Mouse (Mus musculus) MEL (cell line): Measurements from ENCODE around the gene Chd8. TPM values are rescaled to one million over a fixed set of nuclear protein-coding genes. Genes with fewer than 3 reads are reported as not detected.

ENCODE experiments used
- DNase-seq: peaks from one replicate; pipeline ENCODE4 v3.0.0; 2011; ENCODE audit warnings: low read depth, low spot score
- H3K27ac ChIP-seq: 2 replicates; pipeline ENCODE4 v1.5.1; 2012; ENCODE audit warnings: low read depth, mild to moderate bottlenecking, control low read depth, low read length, moderate library complexity; ENCODE audit not compliant: control insufficient read depth
- H3K27me3 ChIP-seq, 2 experiments: fragments of 150-350 bp in 1 of 2; sonication (generic) in 1 of 2; 2 replicates each; pipeline ENCODE4 v1.6.1; 2012; ENCODE audit warnings: low read length in 2 of 2, mild to moderate bottlenecking in 2 of 2, improper control_type of control experiment in 1 of 2, moderate library complexity in 1 of 2; ENCODE audit not compliant: insufficient read depth in 2 of 2, control insufficient read depth in 1 of 2
- H3K36me3 ChIP-seq, 2 experiments: 2 replicates each; pipeline ENCODE4 v1.6.1; 2012 to 2014; ENCODE audit warnings: low read length in 2 of 2, improper control_type of control experiment in 1 of 2, inconsistent platforms in 1 of 2, mild to moderate bottlenecking in 1 of 2; ENCODE audit not compliant: insufficient read depth in 2 of 2, control insufficient read depth in 1 of 2
- H3K4me1 ChIP-seq, 2 experiments: fragments of 150-350 bp in 1 of 2; sonication (generic) in 1 of 2; 2 replicates each; pipeline ENCODE4 v1.6.1; 2012; ENCODE audit warnings: low read length in 2 of 2, improper control_type of control experiment in 1 of 2, mild to moderate bottlenecking in 1 of 2; ENCODE audit not compliant: insufficient read depth in 2 of 2, control insufficient read depth in 1 of 2
- H3K4me3 ChIP-seq, 2 experiments: fragments of 150-350 bp in 1 of 2; sonication (generic) in 1 of 2; 2 replicates each; pipeline ENCODE4 v1.5.1; 2012; ENCODE audit warnings: low read depth in 2 of 2, low read length in 2 of 2, mild to moderate bottlenecking in 2 of 2, moderate library complexity in 2 of 2, control low read depth in 1 of 2, improper control_type of control experiment in 1 of 2; ENCODE audit not compliant: control insufficient read depth in 1 of 2, insufficient read depth in 1 of 2
- H3K79me2 ChIP-seq: 2 replicates; pipeline ENCODE4 v1.6.1; 2012; ENCODE audit warnings: mild to moderate bottlenecking, low read length, moderate library complexity; ENCODE audit not compliant: control insufficient read depth, poor library complexity, insufficient read depth
- H3K9ac ChIP-seq: 2 replicates; pipeline ENCODE4 v1.6.1; 2012; ENCODE audit warnings: low read depth, mild to moderate bottlenecking, control low read depth, low read length, moderate library complexity; ENCODE audit not compliant: control insufficient read depth, poor library complexity, severe bottlenecking
- H3K9me3 ChIP-seq: fragments of 150-350 bp; sonication (generic); replicated peaks from 2 replicates; pipeline ENCODE4 v1.6.1; 2012; ENCODE audit warnings: mild to moderate bottlenecking, low read length, improper control_type of control experiment, moderate library complexity; ENCODE audit not compliant: insufficient read depth
- CHD1 ChIP-seq: IDR thresholded peaks from 2 replicates; pipeline ENCODE4 v1.6.1; 2012; ENCODE audit warnings: low read depth, mild to moderate bottlenecking, inconsistent platforms, low read length, improper control_type of control experiment
- CHD2 ChIP-seq: IDR thresholded peaks from 2 replicates; pipeline ENCODE4 v1.6.1; 2011; ENCODE audit warnings: low read length, improper control_type of control experiment
- GABPA ChIP-seq: IDR thresholded peaks from 2 replicates; pipeline ENCODE4 v1.6.1; 2012; ENCODE audit warnings: low read depth, mild to moderate bottlenecking, inconsistent platforms, low read length, improper control_type of control experiment, moderate library complexity
- GATA1 ChIP-seq: IDR thresholded peaks from 2 replicates; pipeline ENCODE4 v1.6.1; 2011; ENCODE audit warnings: low read depth, low read length, improper control_type of control experiment
- HCFC1 ChIP-seq: IDR thresholded peaks from 2 replicates; pipeline ENCODE4 v1.6.1; 2012; ENCODE audit warnings: low read depth, mild to moderate bottlenecking, inconsistent platforms, low read length, improper control_type of control experiment, moderate library complexity
- JUND ChIP-seq: IDR thresholded peaks from 2 replicates; pipeline ENCODE4 v1.6.1; 2011; ENCODE audit warnings: low read depth, mild to moderate bottlenecking, improper control_type of control experiment, low read length
- MAX ChIP-seq: IDR thresholded peaks from 2 replicates; pipeline ENCODE4 v1.6.1; 2011; ENCODE audit warnings: low read length, improper control_type of control experiment
- MAZ ChIP-seq: IDR thresholded peaks from 2 replicates; pipeline ENCODE4 v1.6.1; 2012; ENCODE audit warnings: low read depth, mild to moderate bottlenecking, inconsistent platforms, low read length, improper control_type of control experiment
- MXI1 ChIP-seq: IDR thresholded peaks from 2 replicates; pipeline ENCODE4 v1.6.1; 2011; ENCODE audit warnings: mild to moderate bottlenecking, low read depth, low read length, improper control_type of control experiment
- MYB ChIP-seq: IDR thresholded peaks from 2 replicates; pipeline ENCODE4 v1.6.1; 2011; ENCODE audit warnings: mild to moderate bottlenecking, low read depth, low read length, improper control_type of control experiment
- MYC ChIP-seq: IDR thresholded peaks from 2 replicates; pipeline ENCODE4 v1.6.1; 2011; ENCODE audit warnings: low read depth, mild to moderate bottlenecking, low read length, improper control_type of control experiment, moderate library complexity
- NELFE ChIP-seq: IDR thresholded peaks from 2 replicates; pipeline ENCODE4 v1.6.1; 2011; ENCODE audit warnings: low read depth, low read length, improper control_type of control experiment
- POLR2A ChIP-seq, 2 experiments: IDR thresholded peaks; 2 replicates each; pipeline ENCODE4 v1.6.1; 2011 to 2012; ENCODE audit warnings: low read length in 2 of 2, mild to moderate bottlenecking in 2 of 2, control low read depth in 1 of 2, improper control_type of control experiment in 1 of 2, low read depth in 1 of 2, moderate library complexity in 1 of 2; ENCODE audit not compliant: control insufficient read depth in 1 of 2, insufficient read depth in 1 of 2, poor library complexity in 1 of 2
- SIN3A ChIP-seq: IDR thresholded peaks from 2 replicates; pipeline ENCODE4 v1.6.1; 2012; ENCODE audit warnings: low read length, improper control_type of control experiment, inconsistent platforms
- SMC3 ChIP-seq: IDR thresholded peaks from 2 replicates; pipeline ENCODE4 v1.6.1; 2011; ENCODE audit warnings: low read depth, low read length, improper control_type of control experiment
- TCF12 ChIP-seq: IDR thresholded peaks from 2 replicates; pipeline ENCODE4 v1.6.1; 2014; ENCODE audit warnings: low read depth, mild to moderate bottlenecking, inconsistent platforms, low read length, improper control_type of control experiment, moderate library complexity
- UBTF ChIP-seq: IDR thresholded peaks from 2 replicates; pipeline ENCODE4 v1.6.1; 2012; ENCODE audit warnings: low read depth, mild to moderate bottlenecking, inconsistent platforms, low read length, improper control_type of control experiment, moderate library complexity, borderline replicate concordance; ENCODE audit not compliant: insufficient read depth
- USF1 ChIP-seq: IDR thresholded peaks from 2 replicates; pipeline ENCODE4 v1.6.1; 2014; ENCODE audit warnings: low read depth, mild to moderate bottlenecking, inconsistent platforms, low read length, improper control_type of control experiment, moderate library complexity
- ZC3H11A ChIP-seq: IDR thresholded peaks from 2 replicates; pipeline ENCODE4 v1.6.1; 2012; ENCODE audit warnings: low read depth, mild to moderate bottlenecking, inconsistent platforms, low read length, improper control_type of control experiment
- ZKSCAN1 ChIP-seq: IDR thresholded peaks from 2 replicates; pipeline ENCODE4 v1.6.1; 2012; ENCODE audit warnings: low read depth, mild to moderate bottlenecking, inconsistent platforms, low read length, improper control_type of control experiment, moderate library complexity
- ZMIZ1 ChIP-seq: IDR thresholded peaks from 2 replicates; pipeline ENCODE4 v1.6.1; 2012; ENCODE audit warnings: low read depth, mild to moderate bottlenecking, inconsistent platforms, low read length, improper control_type of control experiment, moderate library complexity
- ZNF384 ChIP-seq: IDR thresholded peaks from 2 replicates; pipeline ENCODE4 v1.6.1; 2012; ENCODE audit warnings: low read depth, mild to moderate bottlenecking, inconsistent platforms, low read length, improper control_type of control experiment
- polyA plus RNA-seq, 2 experiments: library from polyadenylated mRNA; stranded (reverse) in 1 of 2; unstranded in 1 of 2; fragments of >175 nt in 1 of 2; fragments of >200 nt in 1 of 2; gene quantifications; 2 replicates each; pipeline versions ENCODE4 v1.2.1 to v1.2.4; 2012; ENCODE audit warnings: low replicate concordance in 2 of 2, low read depth in 1 of 2; ENCODE audit not compliant: insufficient read length in 2 of 2, insufficient read depth in 1 of 2, missing spikeins in 1 of 2
- total RNA-seq: library from RNA; depleted of rRNA; stranded (reverse); fragments of 300-350 nt; gene quantifications from 2 replicates; pipeline ENCODE4 v1.2.3, GENCODE M21; 2012

Chd8 gene
- total and polyA plus RNA-seq, 3 experiments, result 46.5 to 85.6 (median 73.5) TPM

- TF ChIP-seq NELFE (no peak), MXI1 (no peak), SMC3 (no peak), ZKSCAN1 (no peak), MYC (no peak), JUND (no peak), TCF12 (no peak), ZMIZ1 (no peak), GABPA (no peak), SIN3A (no peak)
- peaks cover 0 to 21% of the 10 kb centered on the region in 2 experiments; a peak in 2 of 4 replicates for H3K36me3 ChIP-seq
- DNase-seq, result no peak
- H3K27ac ChIP-seq, result no peak overlapping the region
- no peaks in the 10 kb centered on the region for H3K4me1 ChIP-seq
- no peaks in the 10 kb centered on the region for H3K27me3 ChIP-seq
- H3K9ac ChIP-seq, result no peak overlapping the region
- H3K4me3 ChIP-seq, result no peak overlapping the region
- H3K9me3 ChIP-seq, result no peaks in the 10 kb centered on the region
- H3K79me2 ChIP-seq, result no peaks in the 10 kb centered on the region
These were observed 96.7 kb downstream of the Chd8 start for GRCm38 (mm10) chr14:52160911-52161310.

GRCm38 (mm10) chr14:52155008-52155407, 102.6 kb downstream of the Chd8 start:
- Histone ChIP-seq H3K27me3 (no peaks in the 10 kb centered on the region; a peak in 1 of 4 replicates), H3K4me1 (no peaks in the 10 kb centered on the region), H3K27ac (no peak overlapping the region), H3K9ac (no peak overlapping the region), H3K9me3 (no peaks in the 10 kb centered on the region), H3K4me3 (no peak overlapping the region), H3K36me3 (peaks cover 0 to 2% of the 10 kb centered on the region in 2 experiments; a peak in 2 of 4 replicates), H3K79me2 (no peaks in the 10 kb centered on the region)
- no peak for TF ChIP-seq CHD1
- no peak for TF ChIP-seq HCFC1
- TF ChIP-seq MXI1, result no peak
- TF ChIP-seq MAX, result no peak
- no peak for TF ChIP-seq POLR2A (IDR thresholded peaks at IDR 0.05; ENCODE audit: control insufficient read depth in 1 of 2, insufficient read depth in 1 of 2, low read depth in 1 of 2, low read length in 2 of 2, poor library complexity in 1 of 2)
- no peak for TF ChIP-seq GABPA
- TF ChIP-seq CHD2, result no peak
- TF ChIP-seq SMC3, result no peak
- TF ChIP-seq ZNF384, result no peak
- no peak for TF ChIP-seq MAZ
- TF ChIP-seq NELFE, result no peak
- TF ChIP-seq USF1, result no peak
- no peak for TF ChIP-seq ZC3H11A
- TF ChIP-seq SIN3A, result no peak
- TF ChIP-seq ZKSCAN1, result no peak
- no peak for TF ChIP-seq JUND
- TF ChIP-seq MYB, result no peak
- no peak for TF ChIP-seq UBTF
- no peak for TF ChIP-seq GATA1
- no peak for DNase-seq
